Mouse (Mus musculus) brain, adult 2 months (tissue): Measurements from ENCODE around the gene Ltb.

Experiments used
- DNase-seq: peaks from one replicate; pipeline ENCODE4 v3.0.0; 2011; ENCODE audit warnings: low read depth, low spot score

The Ltb gene

DNA sequence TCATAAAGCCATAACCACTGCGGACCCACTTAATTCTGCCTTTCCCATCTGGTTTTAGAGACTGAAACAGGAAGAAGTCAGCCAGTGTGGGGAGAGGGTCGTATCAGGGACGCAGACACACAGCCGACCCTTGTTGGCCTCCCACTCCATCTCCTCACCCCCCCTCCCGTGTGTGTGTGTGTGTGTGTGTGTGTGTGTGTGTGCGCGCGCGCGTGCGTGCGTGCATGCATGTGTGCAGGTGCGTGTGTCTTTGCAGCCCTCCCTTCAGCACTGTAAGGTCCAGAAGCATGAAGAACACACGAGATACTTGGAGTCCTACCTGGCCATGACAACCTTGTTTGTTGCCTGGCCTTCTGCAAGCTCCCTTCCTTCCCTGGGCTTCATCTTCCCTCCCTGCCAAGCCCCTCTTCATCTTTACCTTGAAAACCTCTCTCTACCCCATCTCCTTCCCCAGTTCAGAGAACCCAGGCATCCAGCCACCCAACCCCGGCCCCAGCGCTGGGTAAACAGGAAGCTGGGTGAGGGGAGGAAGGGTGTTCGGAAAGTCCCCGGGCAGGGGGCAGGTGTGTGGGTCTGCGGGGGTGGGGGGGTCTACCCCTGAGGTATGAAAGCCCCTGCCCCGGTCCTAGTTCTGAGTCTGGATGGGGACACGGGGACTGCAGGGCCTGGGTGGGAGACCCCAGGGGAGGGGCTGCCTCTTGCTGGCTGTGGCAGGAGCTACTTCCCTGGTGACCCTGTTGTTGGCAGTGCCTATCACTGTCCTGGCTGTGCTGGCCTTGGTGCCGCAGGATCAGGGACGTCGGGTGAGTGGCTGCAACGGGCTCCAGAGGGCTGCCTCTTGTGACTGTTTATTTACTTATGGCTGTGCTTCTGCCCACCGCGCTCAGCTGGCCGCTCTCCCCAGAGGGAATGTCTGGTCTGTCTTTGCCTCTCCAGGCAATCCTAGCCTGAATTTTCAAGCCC is at the start of gene Ltb:
Gene Ltb (plus strand): TSS at position 559 of the 963 bp plus-strand sequence.
- no peak for DNase-seq

DNA sequence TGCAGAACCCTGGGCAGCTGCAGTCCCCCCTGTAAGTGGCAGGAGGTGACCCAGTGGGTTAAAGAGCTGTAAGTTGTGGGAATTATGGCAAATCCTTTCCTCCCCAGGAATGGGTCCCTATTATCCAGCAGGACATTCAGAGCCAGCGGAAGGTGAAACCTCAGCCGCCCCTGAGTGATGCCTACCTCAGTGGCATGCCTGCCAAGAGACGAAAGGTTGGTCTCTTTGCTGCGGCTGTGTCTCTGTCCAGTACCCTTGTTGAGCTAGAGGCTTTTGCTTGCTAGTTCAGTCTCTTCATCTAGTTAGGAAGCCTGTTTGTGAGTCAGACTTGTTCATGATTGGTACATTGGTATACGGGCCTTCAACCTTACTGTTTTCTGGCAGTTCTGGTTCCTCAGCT is 48.1 kb upstream of the Ltb start:
- no peak for DNase-seq

DNA sequence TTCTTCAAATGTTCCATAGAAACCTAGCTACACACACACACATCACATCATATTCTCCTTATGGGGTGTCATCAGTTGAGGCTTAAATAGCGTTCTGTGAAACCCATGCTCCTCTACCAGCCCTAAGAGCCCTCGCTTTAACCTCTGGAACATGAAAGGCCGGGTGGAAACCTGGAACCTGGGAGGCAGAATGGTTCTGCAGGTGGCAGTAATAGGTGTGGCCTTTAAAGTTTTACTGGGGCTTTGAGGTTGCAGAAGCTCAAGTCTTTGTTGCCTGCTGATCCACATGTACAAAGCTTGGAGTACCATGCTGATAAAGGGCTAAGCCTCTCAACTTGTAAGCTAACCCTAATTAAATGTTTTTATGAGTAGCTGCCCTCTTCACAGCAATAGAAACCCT is 46.9 kb upstream of the Ltb start:
- DNase-seq: no peak

DNA sequence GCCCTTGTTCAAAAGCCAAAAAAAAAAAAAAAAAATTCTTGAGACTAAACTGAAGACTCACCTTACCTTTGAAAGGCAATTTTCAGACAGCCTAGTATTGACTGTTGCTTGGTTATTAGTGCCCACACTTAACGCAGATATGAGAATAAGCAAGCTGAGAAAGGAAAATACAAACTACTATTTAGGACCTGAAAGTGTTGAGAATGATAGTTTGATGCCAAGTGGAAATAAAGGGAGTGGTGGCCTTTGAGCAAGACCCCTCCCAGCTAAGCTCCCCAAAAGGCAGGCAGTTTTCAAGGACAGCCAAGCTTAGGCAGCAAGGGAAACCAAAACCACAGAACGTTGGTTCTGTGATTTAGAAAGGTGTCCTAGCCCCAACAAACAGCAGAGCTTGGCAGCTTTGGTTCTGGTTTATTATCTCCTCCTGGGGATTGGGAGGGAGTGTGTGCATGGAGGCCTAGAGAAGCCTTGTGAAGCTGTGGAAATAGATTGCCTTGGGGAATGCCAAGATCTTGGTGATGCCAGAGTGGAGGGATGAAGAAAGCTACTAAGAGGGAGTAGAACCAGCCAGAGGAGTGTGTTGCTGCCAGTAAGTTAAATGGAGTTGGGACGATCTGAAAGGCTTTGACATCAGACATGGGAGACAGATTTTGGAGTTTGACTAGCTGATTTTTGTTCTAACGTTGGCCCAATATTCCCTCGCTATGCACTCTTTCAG is 46.2 kb upstream of the Ltb start:
- no peak for DNase-seq

DNA sequence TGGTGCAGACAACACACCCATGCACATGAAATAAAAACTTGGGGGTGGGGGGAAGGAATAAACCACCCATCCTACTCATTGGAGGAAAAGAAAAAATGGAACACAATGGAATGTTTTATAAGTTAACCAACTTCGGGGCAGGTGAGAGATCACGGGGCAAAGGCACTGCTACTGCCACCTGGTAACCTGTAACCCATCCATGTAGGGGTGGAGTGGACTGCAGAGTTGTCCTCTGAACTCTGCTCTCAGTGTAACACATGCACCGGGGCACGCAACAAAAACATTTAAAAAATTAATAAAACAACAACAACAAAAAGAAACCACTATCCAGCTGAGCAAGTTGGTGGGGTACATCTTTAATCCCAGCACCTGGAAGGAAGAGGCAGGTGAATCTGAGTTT is 42.1 kb upstream of the Ltb start:
- DNase-seq: no peak

DNA sequence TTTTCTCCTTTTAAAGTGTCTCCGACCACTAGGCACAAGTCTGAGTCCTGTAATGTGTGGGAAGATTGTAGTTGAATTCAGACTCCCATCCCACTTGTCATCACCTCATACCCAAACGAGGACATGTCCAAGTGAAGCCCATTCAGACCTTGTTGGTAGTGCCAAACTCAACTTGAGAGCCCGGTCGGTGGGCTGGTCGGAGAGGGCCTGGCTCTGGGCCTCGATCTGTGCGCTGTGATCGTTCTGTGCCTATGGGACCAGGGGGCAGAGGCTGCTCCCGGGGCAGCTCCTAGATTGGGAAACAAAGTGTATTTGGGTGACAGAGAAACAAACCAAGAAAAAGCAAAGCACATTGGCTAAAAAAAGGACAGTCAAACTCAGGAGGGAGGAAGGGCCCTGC is 41.2 kb upstream of the Ltb start:
- DNase-seq: no peak

DNA sequence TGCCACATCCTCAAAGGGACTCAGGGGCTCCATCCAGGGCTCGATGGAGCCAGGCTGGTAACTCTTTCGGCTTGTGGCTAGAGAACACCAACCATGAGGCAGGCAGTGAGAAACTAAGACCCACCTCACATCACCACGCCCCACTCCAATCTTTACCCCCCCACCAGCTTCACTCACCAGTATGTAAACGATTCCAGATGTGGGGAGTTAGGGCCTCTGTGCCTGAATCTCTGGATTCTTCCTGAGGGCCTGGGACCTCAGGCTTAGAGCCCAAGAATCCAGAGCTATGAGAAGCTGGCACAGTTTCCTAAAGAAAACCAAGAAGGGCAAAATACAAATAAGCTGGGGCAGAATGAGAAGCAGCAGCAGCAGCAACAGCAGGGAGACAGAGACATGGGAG is 40.3 kb upstream of the Ltb start:
- no peak for DNase-seq

DNA sequence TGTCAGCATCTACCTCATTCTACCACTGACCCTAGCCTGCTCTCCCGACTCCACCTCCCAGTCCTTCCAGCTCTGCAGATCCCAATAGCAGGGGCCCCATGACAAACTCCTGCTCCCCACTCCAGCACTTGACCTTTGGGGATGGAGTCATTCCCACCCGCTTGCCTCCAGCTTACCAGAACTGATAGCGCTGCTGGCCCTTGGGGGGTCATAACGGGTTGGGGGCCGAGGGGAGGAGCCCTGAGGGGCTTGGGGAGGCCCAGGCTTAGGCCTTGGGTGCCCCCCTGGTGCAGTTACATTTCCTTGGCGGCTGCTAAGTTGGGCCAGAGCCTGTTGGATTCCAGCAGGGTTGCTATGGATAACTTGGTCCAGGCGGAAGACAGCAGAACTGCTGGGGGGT is 39.6 kb upstream of the Ltb start:
- DNase-seq: no peak

DNA sequence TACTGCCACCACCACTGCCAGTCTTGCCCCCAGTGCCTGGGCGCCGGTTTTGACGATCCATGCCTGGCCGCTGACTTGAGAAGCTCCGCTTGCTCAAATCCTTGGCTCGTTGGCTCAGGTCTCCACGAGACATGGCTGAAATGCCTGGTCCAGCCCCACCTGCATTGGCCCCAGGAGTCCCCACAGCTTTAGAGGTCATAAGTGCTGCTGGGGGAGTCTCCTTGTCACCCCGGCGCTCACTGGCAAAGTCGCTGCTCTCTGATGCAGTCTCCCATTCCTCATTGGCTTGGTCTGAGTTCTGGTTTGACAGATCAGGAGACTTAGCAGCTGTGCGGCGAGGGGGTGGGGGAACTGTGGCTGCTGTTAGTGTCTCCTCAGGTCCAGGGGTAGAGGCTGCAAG is 38.8 kb upstream of the Ltb start:
- no peak for DNase-seq

DNA sequence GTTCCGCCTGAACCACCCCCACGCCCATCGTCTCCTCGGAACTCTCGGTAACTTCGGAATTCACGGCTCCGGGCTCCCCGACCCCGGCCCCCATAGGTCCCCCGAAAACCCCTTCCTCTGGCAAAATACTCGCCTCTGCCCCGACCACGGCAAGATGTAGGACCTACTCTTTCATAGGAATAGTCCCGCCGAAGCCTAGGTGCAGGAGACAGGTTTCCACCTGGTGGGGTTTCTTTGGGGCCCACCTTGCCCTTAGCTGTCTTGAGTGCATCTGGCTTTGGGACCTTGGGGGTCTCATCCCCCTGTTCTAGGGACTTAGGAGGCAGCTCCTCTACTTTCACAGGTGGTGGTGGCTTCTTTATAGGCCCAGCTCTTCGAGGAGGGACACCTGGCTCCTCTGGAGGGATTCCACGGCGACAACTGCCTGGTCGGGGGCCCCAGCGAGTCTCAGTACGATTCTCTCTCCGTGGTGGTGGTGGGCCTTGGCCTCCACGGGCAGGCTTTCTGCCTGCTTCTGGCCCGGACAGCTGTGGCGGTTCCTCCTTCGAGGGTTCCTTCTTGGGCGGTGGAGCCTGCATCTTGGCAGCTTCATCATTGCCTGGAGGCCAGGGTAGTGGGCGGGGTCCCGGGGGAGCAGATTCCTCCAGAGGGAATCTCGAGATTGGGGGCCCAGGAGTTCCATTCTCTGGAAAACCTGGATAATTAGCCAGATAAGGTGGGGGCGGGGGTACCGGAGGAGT is 37.6 kb upstream of the Ltb start:
- DNase-seq: no peak

DNA sequence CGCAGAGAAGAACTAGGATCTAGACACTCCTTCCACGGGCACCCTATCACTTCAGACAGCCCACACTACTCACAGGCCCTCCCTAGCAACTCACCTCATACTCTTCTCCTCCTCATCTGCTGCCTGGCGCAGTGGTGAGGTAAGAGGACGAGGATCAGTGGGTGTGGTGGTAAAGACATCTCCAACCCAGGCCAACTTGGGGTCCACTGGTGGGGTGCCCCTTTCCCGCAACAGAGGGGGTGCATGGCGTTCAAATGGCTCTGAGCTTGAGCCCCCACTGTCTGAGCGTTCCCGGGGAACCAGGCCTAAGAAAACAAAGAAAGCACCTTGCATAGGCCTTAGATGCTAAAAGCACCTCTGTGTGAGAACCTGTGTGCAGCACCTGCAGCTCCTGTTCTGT is 37.0 kb upstream of the Ltb start:
- no peak for DNase-seq

DNA sequence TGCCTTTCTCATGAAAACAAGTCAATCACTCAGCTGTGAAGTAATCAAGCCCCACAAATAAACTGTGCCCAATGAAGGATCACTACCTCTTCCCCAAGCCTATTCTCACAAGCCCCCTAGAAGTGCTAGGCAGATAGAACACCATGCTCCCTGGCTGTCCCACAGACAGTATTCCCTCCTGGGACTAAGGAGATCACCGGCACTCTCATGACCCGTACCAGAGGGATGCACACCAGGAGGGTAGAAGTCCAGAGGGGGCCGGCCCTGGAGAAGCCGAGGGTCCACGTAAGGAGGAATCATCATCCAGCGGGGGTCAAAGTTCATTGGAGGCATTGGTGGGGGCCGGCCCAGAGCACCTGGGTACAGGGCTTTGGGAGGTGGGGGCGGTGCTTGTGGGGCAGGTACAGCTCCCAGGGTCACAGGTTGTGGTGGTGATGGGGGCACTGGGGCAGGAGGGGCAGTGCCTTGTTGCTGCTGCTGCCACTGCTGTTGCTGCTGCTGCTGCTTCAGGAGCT is 36.5 kb upstream of the Ltb start:
- DNase-seq: no peak

DNA sequence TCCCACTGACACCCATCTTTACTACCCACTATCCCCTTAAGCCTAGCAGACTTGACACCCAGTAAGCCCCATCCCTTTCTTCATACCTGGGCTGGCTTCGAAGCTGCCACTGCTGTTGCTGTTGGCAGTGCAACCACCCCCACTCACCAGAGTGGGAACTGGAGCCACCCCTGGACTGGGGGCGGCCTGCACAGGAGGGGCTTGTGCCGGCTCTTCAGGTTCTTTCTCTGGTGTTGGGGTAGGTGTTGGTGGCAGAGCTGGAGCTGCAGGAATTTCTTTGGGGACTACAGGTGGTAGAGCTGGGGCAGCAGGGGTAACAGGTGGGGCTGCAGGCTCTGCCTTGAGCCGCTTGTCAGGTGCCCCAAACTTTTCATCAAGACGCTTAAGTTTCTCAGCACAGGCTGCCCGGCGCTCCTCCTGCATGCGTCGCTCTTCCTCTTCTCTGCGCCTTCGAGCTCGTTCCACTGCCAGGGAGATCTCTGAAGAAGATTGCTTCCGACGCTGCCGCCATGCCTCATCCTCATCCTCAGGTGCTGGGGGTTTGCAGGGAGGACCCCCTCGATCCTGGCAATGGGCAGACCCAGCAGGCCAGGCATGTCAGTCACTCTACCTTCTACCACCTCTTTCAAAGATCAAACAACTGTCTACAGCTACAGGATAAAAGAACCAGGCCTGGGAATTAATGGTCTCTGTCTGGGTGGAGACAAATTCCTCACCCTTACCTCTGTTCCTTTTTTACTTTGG is 35.2 kb upstream of the Ltb start:
- no peak for DNase-seq

DNA sequence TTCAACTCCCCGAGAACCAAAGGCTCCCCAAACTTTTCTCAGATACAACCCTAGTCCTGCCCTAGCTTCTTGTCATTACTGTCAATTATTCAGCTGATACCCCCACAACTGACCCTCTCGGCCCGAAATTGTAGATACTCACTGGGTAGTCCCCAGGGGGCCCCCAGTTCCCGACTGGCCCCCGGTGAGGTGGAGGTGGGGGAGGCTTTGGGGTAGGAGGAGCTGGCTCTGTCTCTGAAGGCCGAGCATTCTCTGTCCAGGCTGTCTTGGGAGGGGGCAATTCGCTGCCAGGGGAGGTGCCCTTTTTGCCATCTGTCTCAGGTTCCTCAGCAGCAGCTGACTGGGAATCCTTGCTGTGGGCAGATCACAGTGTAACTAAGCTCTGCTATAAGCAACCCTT is 34.6 kb upstream of the Ltb start:
- no peak for DNase-seq

DNA sequence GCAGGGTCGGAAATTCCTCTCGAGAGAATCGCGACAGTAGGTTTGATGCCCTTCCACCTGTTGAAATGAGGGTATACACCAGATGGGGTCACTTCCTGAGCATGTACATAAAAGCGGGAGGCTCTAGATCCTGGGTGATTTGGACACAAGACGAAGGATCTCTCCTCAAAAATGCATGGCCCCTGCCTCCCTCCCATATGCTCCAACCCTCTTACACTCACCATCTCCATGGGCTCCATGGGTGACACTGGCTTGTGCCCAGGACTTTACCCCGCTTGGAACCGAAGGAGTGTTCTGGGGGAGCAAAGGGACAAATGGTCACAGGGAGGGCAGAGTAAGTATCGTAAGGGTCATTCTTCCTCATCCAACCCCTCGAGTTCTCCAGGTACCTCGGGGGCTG is 32.8 kb upstream of the Ltb start:
- DNase-seq: no peak

DNA sequence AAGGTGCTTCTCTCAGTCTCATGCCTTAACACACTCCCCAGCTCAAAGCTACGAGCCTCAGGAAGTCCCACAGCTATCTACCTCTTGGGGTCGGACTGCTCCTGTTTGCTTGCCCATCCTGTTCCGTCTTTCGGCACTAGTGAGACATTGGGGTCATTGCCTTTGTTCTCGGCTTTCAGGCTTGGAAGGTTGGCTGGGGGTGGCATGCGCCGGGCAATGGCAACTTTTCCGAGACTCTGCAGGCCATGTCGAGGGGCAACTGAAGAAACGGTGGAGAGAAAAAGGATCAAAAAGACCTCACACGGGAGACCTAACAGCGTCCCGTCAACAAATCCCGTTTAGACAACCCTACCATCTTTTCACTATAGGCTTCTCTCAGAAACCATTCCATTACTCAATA is 32.1 kb upstream of the Ltb start:
- no peak for DNase-seq

DNA sequence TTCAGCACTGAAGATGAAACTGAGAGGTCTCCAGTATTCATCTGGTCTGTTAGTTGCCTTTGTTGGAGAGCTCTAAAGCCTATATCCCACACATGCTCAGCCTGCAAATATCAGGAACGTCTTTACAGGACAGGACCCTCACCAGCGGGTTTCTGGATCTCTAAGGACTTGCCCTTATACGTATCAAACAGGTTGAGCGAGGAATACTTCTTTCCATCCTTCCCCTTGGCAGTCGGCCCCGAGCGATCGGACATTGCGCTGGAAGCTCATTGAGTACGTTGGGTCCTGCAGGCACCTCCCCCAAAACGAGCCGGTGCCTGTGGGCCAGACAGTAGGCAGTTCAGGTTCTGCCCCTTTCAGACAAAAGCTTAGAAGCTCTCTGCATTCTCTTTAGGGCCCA is 31.5 kb upstream of the Ltb start:
- no peak for DNase-seq

DNA sequence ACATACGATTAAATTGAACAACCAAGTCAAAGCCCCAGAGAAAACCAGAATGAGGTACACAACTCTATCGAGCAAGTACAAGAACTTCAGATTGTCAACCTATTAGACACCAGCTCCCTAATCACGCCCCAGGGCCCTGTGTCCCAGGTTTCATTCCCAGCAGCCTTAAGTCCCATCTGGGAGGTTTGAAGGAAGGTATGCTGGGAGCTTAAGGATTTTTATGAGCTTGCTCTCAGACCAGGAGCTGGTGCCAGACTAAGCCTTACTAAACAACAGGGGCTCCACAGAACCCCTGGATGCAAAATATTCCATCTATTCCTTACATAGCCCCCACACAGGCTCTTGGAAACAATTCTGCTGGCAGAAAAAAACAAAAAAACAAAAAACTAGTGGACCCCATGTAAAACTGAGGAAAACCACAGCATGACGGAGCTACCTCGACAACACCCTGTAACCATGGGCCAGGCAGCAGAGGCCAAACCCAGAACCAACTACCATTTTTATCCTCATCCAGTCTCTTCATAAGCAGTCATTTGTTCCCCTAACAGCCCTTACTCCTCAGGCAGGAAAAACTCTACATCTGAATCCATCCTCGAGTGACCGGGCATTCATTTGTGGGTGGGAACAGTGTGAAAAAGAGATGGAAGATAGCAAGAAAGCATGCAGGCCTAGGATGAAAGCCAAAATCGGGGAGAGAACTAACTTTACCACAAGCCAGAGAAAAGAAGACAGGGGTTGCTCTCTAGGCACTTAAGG is 30.7 kb upstream of the Ltb start:
- DNase-seq: no peak

DNA sequence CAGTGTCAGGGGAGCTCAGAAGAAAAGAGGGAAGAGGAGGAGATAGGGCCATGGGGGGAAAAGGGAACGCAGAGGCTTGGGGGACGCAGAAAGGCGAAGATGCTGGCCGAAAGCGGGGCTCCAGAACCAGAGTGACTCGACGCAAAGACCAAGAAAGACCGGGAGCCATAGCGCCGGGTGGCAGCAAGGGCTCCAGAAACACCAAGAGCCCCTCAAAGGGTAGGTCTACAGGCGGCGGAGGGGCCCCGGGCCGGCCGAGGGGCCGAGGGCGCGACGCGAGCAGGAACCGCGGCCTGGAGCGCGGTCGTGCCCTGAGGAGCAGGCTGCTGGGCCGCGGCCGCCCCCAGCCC is 30.0 kb upstream of the Ltb start:
- no peak for DNase-seq

DNA sequence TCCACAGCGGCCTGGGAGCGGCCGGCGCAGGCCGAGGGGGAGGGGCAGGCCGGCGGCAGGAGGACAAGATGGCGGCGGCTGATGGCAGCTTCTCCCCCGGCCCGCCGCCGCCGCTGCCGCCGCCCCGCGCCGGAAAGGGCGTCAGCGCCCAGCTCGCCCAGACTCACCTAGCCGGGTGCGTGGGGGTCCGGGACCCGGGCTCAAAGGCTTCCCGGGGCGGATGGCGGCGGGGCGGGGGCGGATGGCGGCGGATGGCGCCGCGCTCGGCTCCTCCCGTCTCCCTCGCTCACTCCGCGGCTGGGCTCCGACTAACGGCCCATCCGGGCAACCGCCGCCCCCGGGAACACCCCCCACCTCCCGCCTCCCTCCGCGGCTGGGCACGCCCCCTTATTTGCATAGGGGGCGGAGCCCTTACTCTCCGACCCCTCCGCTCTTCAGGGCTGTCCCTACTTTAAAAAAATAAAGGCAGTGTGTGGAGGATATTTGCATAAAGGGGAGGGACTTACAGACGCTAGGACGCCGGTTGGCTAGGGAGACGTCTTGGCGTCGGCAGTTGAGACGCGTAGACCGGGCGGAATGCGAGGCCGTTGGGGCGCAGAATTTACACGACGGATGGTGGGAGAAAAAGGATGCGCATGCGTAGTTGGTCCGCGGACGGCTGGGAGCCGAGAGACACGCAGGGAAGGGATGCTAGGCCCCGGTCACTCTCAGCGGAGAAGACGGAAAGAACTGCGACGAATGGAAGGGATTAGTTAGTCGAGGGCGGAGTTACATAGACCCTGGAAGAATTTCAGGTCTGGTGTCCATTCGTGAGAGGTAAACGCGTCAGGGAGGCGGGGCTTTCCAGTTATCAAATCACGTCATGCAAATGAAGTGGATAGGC is 29.4 kb upstream of the Ltb start, which contains the start of gene Prrc2a:
Gene Prrc2a (minus strand): TSS at position 330 of the 883 bp plus-strand sequence.
- peak; percentile 100 for DNase-seq
